Mouse (Mus musculus): ENCODE measurements at regions not wholly inside any gene's neighbourhood (a gene's known extent, or its start where the extent isn't known, plus 50 kb on each side); places are given as distances from the start of the nearest gene placed in this dataset.
"Not testable (repeated sequence)": the region's sequence is repeated elsewhere in the genome, so short reads cannot be mapped to it uniquely, and the experiment has no call there.

- TF ChIP-seq CTCF (IDR thresholded peaks at IDR 0.05; ENCODE audit: borderline replicate concordance, control insufficient read depth, extremely low read depth, insufficient read depth, low read length, poor library complexity); POLR2A (IDR thresholded peaks at IDR 0.05; ENCODE audit: control insufficient read depth, extremely low read depth, insufficient read depth, low read length, poor library complexity): not testable (repeated sequence)
These were observed 636.8 kb upstream of the Olfr1507 start for GRCm38 (mm10) chr14:53132390-53132789.
